In the genomic region with DNA sequence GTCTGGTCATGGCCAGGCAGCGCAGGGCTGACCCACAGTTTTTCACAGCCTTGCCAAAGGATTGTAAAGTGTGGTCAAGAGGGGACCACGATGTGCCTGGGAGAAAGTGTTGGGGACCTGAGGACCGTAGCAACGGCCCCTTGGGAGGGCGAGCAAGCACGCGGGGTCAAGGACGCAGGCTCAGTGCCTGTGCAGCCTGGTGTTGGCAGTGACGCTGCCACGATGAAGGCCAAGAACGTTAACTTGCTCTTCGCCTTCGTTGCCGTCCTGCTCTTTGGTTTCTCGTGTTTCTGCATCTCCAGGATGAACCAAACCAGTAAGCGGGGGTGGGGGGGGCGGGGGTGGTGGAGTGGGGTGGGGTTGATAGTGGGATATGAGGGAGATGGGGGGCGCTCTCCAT, we compare ENCODE assay signal across 40 mouse cellular contexts. TPM values are rescaled to one million over a fixed set of nuclear protein-coding genes. Genes with fewer than 3 reads are reported as not detected.
"Had no signal": no experiment of that assay in that cellular context is flagged by ENCODE, and none has a peak within 500 bp of the region (broad histone marks: within the 10 kb centered on the region; RNA-seq: fewer than 3 reads in every experiment).

A gene (plus strand): TSS at position 209 of the 400 bp plus-strand sequence.

- H3K9me3 ChIP-seq: embryonic facial prominence, embryonic 10.5 days; embryonic facial prominence, embryonic 12.5 days; embryonic facial prominence, embryonic 13.5 days; embryonic facial prominence, embryonic 15.5 days; forebrain, embryonic 10.5 days; forebrain, embryonic 12.5 days; forebrain, embryonic 13.5 days; forebrain, embryonic 15.5 days had no signal

- H3K36me3 ChIP-seq: embryonic facial prominence, embryonic 10.5 days; embryonic facial prominence, embryonic 12.5 days; embryonic facial prominence, embryonic 13.5 days; embryonic facial prominence, embryonic 15.5 days; forebrain, embryonic 10.5 days; forebrain, embryonic 12.5 days; forebrain, embryonic 15.5 days had no signal

- H3K27me3 ChIP-seq: embryonic facial prominence, embryonic 12.5 days; embryonic facial prominence, embryonic 13.5 days; embryonic facial prominence, embryonic 15.5 days; forebrain, embryonic 12.5 days; forebrain, embryonic 13.5 days; forebrain, embryonic 15.5 days had no signal

- ATAC-seq: forebrain, embryonic 13.5 days; forebrain, embryonic 14.5 days; forebrain, embryonic 15.5 days; forebrain, embryonic 16.5 days; forebrain, postnatal 0 days had no signal

- H3K27ac ChIP-seq: embryonic facial prominence, embryonic 10.5 days; embryonic facial prominence, embryonic 12.5 days; embryonic facial prominence, embryonic 13.5 days; embryonic facial prominence, embryonic 15.5 days; forebrain, embryonic 10.5 days; forebrain, embryonic 12.5 days; forebrain, embryonic 13.5 days; forebrain, embryonic 15.5 days; gastrocnemius, adult 2 months; heart, adult 2 months had no signal

- DNase-seq: cerebellum, adult 2 months; cerebellum, adult 8-10 months; cerebellum, adult 9-10 months; cerebellum, adult 9-11 months; cerebellum, postnatal 10 days; cerebellum, postnatal 14 days; cerebellum, postnatal 25 days; cerebellum, postnatal 36 days; embryo, embryonic 11 days; forebrain, postnatal 0 days; gastrocnemius, adult 2 months; gastrocnemius, postnatal 10 days; gastrocnemius, postnatal 14 days; gastrocnemius, postnatal 25 days; gastrocnemius, postnatal 36 days; heart, adult 11 months; heart, adult 18-20 months; heart, adult 2 months had no signal

- H3K4me1 ChIP-seq: embryonic facial prominence, embryonic 10.5 days; embryonic facial prominence, embryonic 12.5 days; embryonic facial prominence, embryonic 13.5 days; embryonic facial prominence, embryonic 15.5 days; forebrain, embryonic 10.5 days; forebrain, embryonic 12.5 days; forebrain, embryonic 13.5 days; forebrain, embryonic 15.5 days had no signal

- H3K4me3 ChIP-seq: embryonic facial prominence, embryonic 10.5 days; embryonic facial prominence, embryonic 12.5 days; embryonic facial prominence, embryonic 13.5 days; embryonic facial prominence, embryonic 15.5 days; erythroblast, embryonic 14.5 days; forebrain, embryonic 10.5 days; forebrain, embryonic 12.5 days; forebrain, embryonic 13.5 days; forebrain, embryonic 15.5 days; gastrocnemius, adult 2 months; heart, adult 2 months had no signal

RNA-seq across cellular contexts. Expression of the gene that starts here (rescaled TPM):
- total RNA-seq: common myeloid progenitor, adult 5-6 weeks; forebrain, postnatal 0 days; gastrocnemius, adult 18-20 months; gastrocnemius, adult 2 months; gastrocnemius, adult 8-10 months; gastrocnemius, postnatal 10 days; gastrocnemius, postnatal 14 days; gastrocnemius, postnatal 25 days; gastrocnemius, postnatal 36 days; gastrocnemius, postnatal 4 days; granulocyte monocyte progenitor cell, adult 5-6 weeks; heart, adult 18-20 months; heart, adult 2 months had no signal
- polyA plus RNA-seq: cerebellum, adult 2 months; cortical plate, adult 2 months; embryonic facial prominence, embryonic 10.5 days; embryonic facial prominence, embryonic 11.5 days; embryonic facial prominence, embryonic 12.5 days; embryonic facial prominence, embryonic 13.5 days; embryonic facial prominence, embryonic 14.5 days; embryonic facial prominence, embryonic 15.5 days; erythroblast, embryonic 14.5 days; forebrain, embryonic 10.5 days; forebrain, embryonic 11.5 days; forebrain, embryonic 12.5 days; forebrain, embryonic 13.5 days; forebrain, embryonic 14.5 days; forebrain, embryonic 15.5 days; forebrain, embryonic 16.5 days; forebrain, postnatal 0 days; frontal cortex, adult 2 months; gonadal fat pad, adult 2 months; heart, adult 2 months had no signal
